In the genomic region with DNA sequence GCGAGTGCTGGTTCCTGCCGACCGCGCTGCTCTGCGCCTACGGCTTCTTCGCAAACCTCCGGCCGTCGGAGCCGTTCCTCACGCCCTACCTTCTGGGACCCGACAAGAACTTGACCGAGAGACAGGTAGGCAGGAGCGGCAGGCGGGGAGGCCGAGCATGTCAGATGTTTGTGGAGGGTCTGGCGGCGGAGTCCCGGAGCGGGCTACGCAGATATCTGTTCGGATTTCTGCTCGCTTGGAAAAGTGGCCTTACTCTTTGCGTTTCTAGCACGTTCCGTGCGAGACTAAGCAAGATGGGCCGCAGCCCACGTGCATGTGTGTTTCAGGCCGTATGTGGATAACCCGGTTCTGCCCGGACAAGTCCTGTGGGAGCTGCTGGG, we compare ENCODE assay signal across 8 mouse cellular contexts. TPM values are rescaled to one million over a fixed set of nuclear protein-coding genes. Genes with fewer than 3 reads are reported as not detected.
DNase-seq lines count a peak whose midpoint lies in the region; ATAC-seq lines count a peak whose summit lies in the region.

No protein-coding gene starts in this region.

- no peaks in the 10 kb centered on the region for H3K36me3 ChIP-seq in heart, embryonic 12.5 days
- H3K36me3 ChIP-seq in embryonic facial prominence, embryonic 14.5 days (ENCODE audit: control insufficient read depth, insufficient read depth, low read length), result no peaks in the 10 kb centered on the region
- no peaks in the 10 kb centered on the region for H3K36me3 ChIP-seq in intestine, embryonic 16.5 days (ENCODE audit: control insufficient read depth, insufficient read depth, low read length)

- H3K4me3 ChIP-seq in heart, embryonic 12.5 days, result peak overlapping the region; percentile 63
- peak overlapping the region; percentile 75 for H3K4me3 ChIP-seq in embryonic facial prominence, embryonic 14.5 days (ENCODE audit: low read depth, low read length)
- peak overlapping the region; percentile 85 for H3K4me3 ChIP-seq in intestine, embryonic 16.5 days (ENCODE audit: low read length)

- DNase-seq in heart, adult 18-20 months, result no peak
- DNase-seq in embryonic facial prominence, embryonic 14.5 days (ENCODE audit: low spot score), result peak; percentile 44
- DNase-seq in spleen, adult 12 weeks (ENCODE audit: low spot score), result no peak
- DNase-seq in spleen, adult 18-20 months, result no peak

- H3K4me2 ChIP-seq in heart, embryonic 12.5 days, result peak overlapping the region; percentile 84
- H3K4me2 ChIP-seq in embryonic facial prominence, embryonic 14.5 days (ENCODE audit: low read depth, low read length), result peak overlapping the region; percentile 85
- peak overlapping the region; percentile 85 for H3K4me2 ChIP-seq in intestine, embryonic 16.5 days (ENCODE audit: low read depth, low read length)

- ATAC-seq in heart, embryonic 12.5 days (ENCODE audit: insufficient number of reproducible peaks, low FRiP score), result peak; percentile 7; the same call in 1 of the 2 replicates
- peak; percentile 16 for ATAC-seq in CD4-positive, CD25-positive, alpha-beta regulatory T cell, adult 4 months
- ATAC-seq in embryonic facial prominence, embryonic 14.5 days (ENCODE audit: low read depth), result peak; percentile 37; the same call in 1 of the 2 replicates
- no peak; the same call in 1 of the 2 replicates for ATAC-seq in intestine, embryonic 16.5 days
- 0 out of 2 replicates have a peak, but pooled peaks have one; percentile 11 for ATAC-seq in monocyte, adult 5-6 weeks (replicated peaks; ENCODE audit: insufficient number of reproducible peaks, low FRiP score, low TSS enrichment, poor library complexity, severe bottlenecking)

- H3K4me1 ChIP-seq in heart, embryonic 12.5 days (replicated peaks), result peaks cover 23% of the 10 kb centered on the region
- peaks cover 16% of the 10 kb centered on the region for H3K4me1 ChIP-seq in embryonic facial prominence, embryonic 14.5 days (ENCODE audit: control insufficient read depth, insufficient read depth, low read length)
- peaks cover 18% of the 10 kb centered on the region for H3K4me1 ChIP-seq in intestine, embryonic 16.5 days (ENCODE audit: control insufficient read depth, insufficient read depth, low read length)

- WGBS in heart, embryonic 12.5 days, result under 1% methylated on average over 31 of the region's 33 CpGs
- WGBS in embryonic facial prominence, embryonic 14.5 days, result 0% methylated on average over 21 of the region's 33 CpGs
- WGBS in intestine, embryonic 16.5 days, result under 1% methylated on average over 33 of the region's 33 CpGs

- H3K27me3 ChIP-seq in heart, embryonic 12.5 days (replicated peaks), result no peaks in the 10 kb centered on the region
- H3K27me3 ChIP-seq in embryonic facial prominence, embryonic 14.5 days (replicated peaks; ENCODE audit: control insufficient read depth, insufficient read depth, low read length), result no peaks in the 10 kb centered on the region
- no peaks in the 10 kb centered on the region for H3K27me3 ChIP-seq in intestine, embryonic 16.5 days (replicated peaks; ENCODE audit: control insufficient read depth, insufficient read depth, low read length)

- H3K9me3 ChIP-seq in heart, embryonic 12.5 days (replicated peaks), result no peaks in the 10 kb centered on the region
- no peaks in the 10 kb centered on the region for H3K9me3 ChIP-seq in embryonic facial prominence, embryonic 14.5 days (ENCODE audit: control insufficient read depth, low read length)
- H3K9me3 ChIP-seq in intestine, embryonic 16.5 days (ENCODE audit: control insufficient read depth, low read length), result no peaks in the 10 kb centered on the region

- H3K27ac ChIP-seq in heart, embryonic 12.5 days (ENCODE audit: poor library complexity, severe bottlenecking), result peak overlapping the region; percentile 62
- H3K27ac ChIP-seq in embryonic facial prominence, embryonic 14.5 days (replicated peaks; ENCODE audit: low read depth, low read length), result no peak overlapping the region; the same call in 1 of the 2 replicates
- peak overlapping the region; percentile 74 for H3K27ac ChIP-seq in intestine, embryonic 16.5 days (ENCODE audit: low read length)

- peak overlapping the region; percentile 76 for H3K9ac ChIP-seq in heart, embryonic 12.5 days
- peak overlapping the region; percentile 67 for H3K9ac ChIP-seq in embryonic facial prominence, embryonic 14.5 days (ENCODE audit: low read depth, low read length)
- H3K9ac ChIP-seq in intestine, embryonic 16.5 days (ENCODE audit: low read depth, low read length), result peak overlapping the region; percentile 82

RNA-seq across cellular contexts. Expression of a gene that starts 0.5 kb away (rescaled TPM):
- polyA plus RNA-seq in heart, embryonic 12.5 days (2016; fragmentation: Nextera tagmentation; extraction: Ambion mirVana), result 10.9 and 11.0 TPM in 2 replicates
- 1 to 10 TPM; 4.9 to 5.7 TPM for total RNA-seq in heart, adult 18-20 months (2021)
- polyA plus RNA-seq in CD4-positive, CD25-positive, alpha-beta regulatory T cell, adult 4 months (2017; shearing (Covaris generic)), result 1 to 10 TPM in 1 of 2 experiments, under 1 TPM in 1; 0.76 to 1.6 TPM
- 8.2 and 11.0 TPM in 2 replicates for polyA plus RNA-seq in embryonic facial prominence, embryonic 14.5 days (2014; fragmentation: Nextera tagmentation; extraction: Ambion mirVana)
- 10.9 and 11.3 TPM in 2 replicates for polyA plus RNA-seq in intestine, embryonic 16.5 days (2015; fragmentation: Nextera tagmentation; extraction: Ambion mirVana)
- total RNA-seq in monocyte, adult 5-6 weeks (2017), result 4.5 to 5.2 TPM (median 4.5 TPM) in 3 replicates

RNA-seq across cellular contexts. Expression of a gene that starts 26.1 kb away (rescaled TPM):
- 9.3 and 9.7 TPM in 2 replicates for polyA plus RNA-seq in heart, embryonic 12.5 days (2016; fragmentation: Nextera tagmentation; extraction: Ambion mirVana)
- total RNA-seq in heart, adult 18-20 months (2021), result 1 to 10 TPM; 8.1 to 9.8 TPM
- polyA plus RNA-seq in CD4-positive, CD25-positive, alpha-beta regulatory T cell, adult 4 months (2017; shearing (Covaris generic)), result 1 to 10 TPM; 6.8 to 8.8 TPM
- 7.4 and 9.8 TPM in 2 replicates for polyA plus RNA-seq in embryonic facial prominence, embryonic 14.5 days (2014; fragmentation: Nextera tagmentation; extraction: Ambion mirVana)
- 8.1 and 8.6 TPM in 2 replicates for polyA plus RNA-seq in intestine, embryonic 16.5 days (2015; fragmentation: Nextera tagmentation; extraction: Ambion mirVana)
- total RNA-seq in monocyte, adult 5-6 weeks (2017), result 10.4 to 14.3 TPM (median 13.2 TPM) in 3 replicates

RNA-seq across cellular contexts. Expression of a gene that starts 54.6 kb away (rescaled TPM):
- 17.6 and 17.7 TPM in 2 replicates for polyA plus RNA-seq in heart, embryonic 12.5 days (2016; fragmentation: Nextera tagmentation; extraction: Ambion mirVana)
- 1 to 10 TPM; 3.1 to 3.8 TPM for total RNA-seq in heart, adult 18-20 months (2021)
- 10 to 100 TPM; 15.4 to 20.4 TPM for polyA plus RNA-seq in CD4-positive, CD25-positive, alpha-beta regulatory T cell, adult 4 months (2017; shearing (Covaris generic))
- polyA plus RNA-seq in embryonic facial prominence, embryonic 14.5 days (2014; fragmentation: Nextera tagmentation; extraction: Ambion mirVana), result 27.3 and 30.9 TPM in 2 replicates
- polyA plus RNA-seq in intestine, embryonic 16.5 days (2015; fragmentation: Nextera tagmentation; extraction: Ambion mirVana), result 30.8 and 31.8 TPM in 2 replicates
- total RNA-seq in monocyte, adult 5-6 weeks (2017), result 11.7 to 25.7 TPM (median 13.8 TPM) in 3 replicates

RNA-seq across cellular contexts. Expression of a gene that starts 58.0 kb away (rescaled TPM):
- polyA plus RNA-seq in heart, embryonic 12.5 days (2016; fragmentation: Nextera tagmentation; extraction: Ambion mirVana), result 28.0 and 29.9 TPM in 2 replicates
- total RNA-seq in heart, adult 18-20 months (2021), result 10 to 100 TPM; 21.6 to 23.6 TPM
- 10 to 100 TPM; 25.1 to 27.2 TPM for polyA plus RNA-seq in CD4-positive, CD25-positive, alpha-beta regulatory T cell, adult 4 months (2017; shearing (Covaris generic))
- polyA plus RNA-seq in embryonic facial prominence, embryonic 14.5 days (2014; fragmentation: Nextera tagmentation; extraction: Ambion mirVana), result 28.6 and 29.6 TPM in 2 replicates
- 24.9 and 26.8 TPM in 2 replicates for polyA plus RNA-seq in intestine, embryonic 16.5 days (2015; fragmentation: Nextera tagmentation; extraction: Ambion mirVana)
- 22.7 to 29.9 TPM (median 22.8 TPM) in 3 replicates for total RNA-seq in monocyte, adult 5-6 weeks (2017)
